Mouse (Mus musculus) ES-Bruce4 (cell line): Measurements from ENCODE around the gene Best2. TPM values are rescaled to one million over a fixed set of nuclear protein-coding genes. Genes with fewer than 3 reads are reported as not detected.

Source experiments
- H3K27ac ChIP-seq: 2 replicates; pipeline ENCODE4 v1.5.1; 2012; ENCODE audit warnings: low read length, inconsistent platforms; ENCODE audit not compliant: insufficient read depth
- H3K27me3 ChIP-seq: 2 replicates; pipeline ENCODE4 v1.6.1; 2012; ENCODE audit warnings: mild to moderate bottlenecking, low read length, inconsistent platforms; ENCODE audit not compliant: control insufficient read depth, poor library complexity, insufficient read depth, severe bottlenecking
- H3K36me3 ChIP-seq: 2 replicates; pipeline ENCODE4 v1.6.1; 2012; ENCODE audit warnings: inconsistent platforms, mild to moderate bottlenecking, low read length, moderate library complexity; ENCODE audit not compliant: control insufficient read depth, poor library complexity, insufficient read depth, severe bottlenecking
- H3K4me1 ChIP-seq: one replicate; pipeline ENCODE4 v1.8.1; 2011; ENCODE audit warnings: low read length; ENCODE audit not compliant: control insufficient read depth, insufficient read depth
- H3K4me3 ChIP-seq: 2 replicates; pipeline ENCODE4 v1.5.1; 2011; ENCODE audit warnings: low read depth, mild to moderate bottlenecking, low read length
- H3K9ac ChIP-seq: 2 replicates; pipeline ENCODE4 v1.6.1; 2012; ENCODE audit warnings: low read depth, mild to moderate bottlenecking, inconsistent platforms; ENCODE audit not compliant: poor library complexity, severe bottlenecking
- H3K9me3 ChIP-seq: replicated peaks from 2 replicates; pipeline ENCODE4 v1.6.1; 2012; ENCODE audit warnings: mild to moderate bottlenecking, low read length, inconsistent platforms; ENCODE audit not compliant: control insufficient read depth, poor library complexity, insufficient read depth, severe bottlenecking
- CTCF ChIP-seq: IDR thresholded peaks from one replicate; pipeline ENCODE4 v1.8.1; 2011; ENCODE audit warnings: low read depth, low read length
- EP300 ChIP-seq: IDR thresholded peaks from 2 replicates; pipeline ENCODE4 v1.6.1; 2011; ENCODE audit warnings: low read depth, low read length; ENCODE audit not compliant: insufficient read depth
- POLR2A ChIP-seq: IDR thresholded peaks from one replicate; pipeline ENCODE4 v1.8.1; 2011; ENCODE audit warnings: low read length; ENCODE audit not compliant: insufficient read depth
- polyA plus RNA-seq: library from polyadenylated mRNA; stranded (reverse); fragments of >200 nt; gene quantifications from 2 replicates; pipeline ENCODE4 v1.2.4, GENCODE M21; 2011; ENCODE audit warnings: low read depth; ENCODE audit not compliant: missing spikeins, insufficient read depth, insufficient read length

Best2 gene
- polyA plus RNA-seq, 1 experiment = 1.2 TPM

- no peak overlapping the region for H3K4me3 ChIP-seq
- TF ChIP-seq EP300 = no peak
- TF ChIP-seq CTCF = no peak
- no peak for TF ChIP-seq POLR2A
- H3K36me3 ChIP-seq = peaks cover 24% of the 10 kb centered on the region
- H3K9me3 ChIP-seq = no peaks in the 10 kb centered on the region
- H3K4me1 ChIP-seq = no peaks in the 10 kb centered on the region
- H3K27ac ChIP-seq = peak overlapping the region; percentile 53
- no peaks in the 10 kb centered on the region for H3K27me3 ChIP-seq
- no peak overlapping the region for H3K9ac ChIP-seq
Measured at GRCm38 (mm10) chr8:84974543-84975142, 39.7 kb downstream of the Best2 start.

DNA sequence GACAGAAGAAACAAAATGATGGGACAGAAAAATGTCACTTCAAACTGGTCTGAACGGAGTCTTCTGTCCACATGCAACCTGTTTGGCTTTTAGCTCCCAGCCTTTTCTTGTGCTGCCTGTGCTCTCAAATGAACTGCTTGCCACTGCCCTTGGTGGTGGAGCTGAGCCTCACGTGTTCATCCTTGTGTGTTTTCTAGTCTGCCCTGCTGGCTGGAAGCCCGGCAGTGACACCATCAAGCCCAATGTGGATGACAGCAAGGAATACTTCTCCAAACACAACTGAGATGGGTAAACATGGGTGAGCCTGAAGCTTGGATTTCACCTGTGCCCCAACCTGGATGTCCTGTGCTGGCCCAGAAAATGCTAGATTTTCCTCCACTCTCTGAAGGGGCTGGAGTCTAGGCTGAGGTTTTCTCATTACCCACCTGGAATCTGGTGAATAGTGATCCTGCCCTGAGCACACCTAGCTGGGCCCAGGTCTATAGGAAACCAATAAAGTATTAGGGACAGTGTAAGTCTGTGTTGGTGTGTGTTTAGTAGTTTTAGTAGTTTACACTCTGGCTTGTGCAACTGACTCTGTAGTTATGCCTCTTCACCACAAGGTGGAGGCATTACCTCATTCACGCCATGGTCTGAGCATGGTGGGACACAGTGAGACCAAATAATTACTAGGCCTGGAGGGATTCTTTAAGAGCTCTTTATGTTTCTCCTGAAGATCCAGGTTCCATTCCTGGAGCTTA lies 40.4 kb downstream of the Best2 start:
- Histone ChIP-seq H3K4me1 (no peaks in the 10 kb centered on the region), H3K27me3 (no peaks in the 10 kb centered on the region), H3K27ac (no peak overlapping the region; the same call in 1 of the 2 replicates), H3K9ac (no peak overlapping the region), H3K9me3 (no peaks in the 10 kb centered on the region), H3K4me3 (no peak overlapping the region), H3K36me3 (peaks cover 24% of the 10 kb centered on the region)
- TF ChIP-seq EP300 (no peak), CTCF (peak; percentile 29)

GRCm38 (mm10) chr8:84973079-84973478 lies 41.3 kb downstream of the Best2 start:
- Histone ChIP-seq H3K36me3 (peaks cover 24% of the 10 kb centered on the region), H3K9me3 (no peaks in the 10 kb centered on the region), H3K4me3 (no peak overlapping the region), H3K27ac (no peak overlapping the region), H3K9ac (no peak overlapping the region), H3K27me3 (no peaks in the 10 kb centered on the region), H3K4me1 (no peaks in the 10 kb centered on the region)
- no peak for TF ChIP-seq POLR2A
- no peak for TF ChIP-seq EP300
- no peak for TF ChIP-seq CTCF

DNA sequence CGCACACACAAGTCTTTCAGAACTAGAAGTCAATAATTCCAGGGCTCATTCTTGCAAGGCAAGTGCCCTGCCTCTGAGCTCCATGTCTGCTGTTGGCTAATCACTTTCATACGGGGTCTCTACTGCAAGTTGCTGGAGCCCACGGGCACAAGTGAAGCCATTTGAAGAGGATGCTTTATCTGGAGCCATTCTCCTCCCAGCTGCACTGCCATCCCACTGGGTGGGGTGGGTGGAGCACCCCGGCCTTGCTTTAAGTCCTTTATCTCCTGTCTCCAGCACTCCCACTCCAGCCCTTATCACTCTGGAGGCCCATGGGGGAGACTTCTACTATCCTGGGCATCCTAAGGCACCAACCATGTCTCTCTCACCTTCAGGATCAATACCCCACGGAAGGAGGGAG lies 43.4 kb downstream of the Best2 start:
- H3K9ac ChIP-seq = peak overlapping the region; percentile 82; the same call in 1 of the 2 replicates
- no peak overlapping the region; the same call in 1 of the 2 replicates for H3K4me3 ChIP-seq
- H3K27me3 ChIP-seq = no peaks in the 10 kb centered on the region
- no peaks in the 10 kb centered on the region for H3K9me3 ChIP-seq
- no peak overlapping the region for H3K27ac ChIP-seq
- peaks cover 4% of the 10 kb centered on the region for H3K4me1 ChIP-seq
- no peak for TF ChIP-seq POLR2A
- no peak for TF ChIP-seq EP300
- H3K36me3 ChIP-seq = peaks cover 24% of the 10 kb centered on the region

- peak overlapping the region; percentile 15; the same call in 1 of the 2 replicates for H3K27ac ChIP-seq
- H3K9me3 ChIP-seq = no peaks in the 10 kb centered on the region
- TF ChIP-seq EP300 (no peak), CTCF (no peak), POLR2A (no peak)
- H3K36me3 ChIP-seq = peaks cover 24% of the 10 kb centered on the region
- peaks cover 4% of the 10 kb centered on the region for H3K4me1 ChIP-seq
- H3K9ac ChIP-seq = peak overlapping the region; percentile 82
- no peaks in the 10 kb centered on the region for H3K27me3 ChIP-seq
- H3K4me3 ChIP-seq = peak overlapping the region; percentile 72
Measured at GRCm38 (mm10) chr8:84970135-84970790, 44.1 kb downstream of the Best2 start.
